Mouse (Mus musculus) heart, postnatal 25 days (tissue): Measurements from ENCODE around the gene Kmt5b. TPM values are rescaled to one million over a fixed set of nuclear protein-coding genes. Genes with fewer than 3 reads are reported as not detected.

Experiments used
- DNase-seq: peaks from one replicate; pipeline ENCODE4 v3.0.0; 2022; ENCODE audit warnings: low spot score
- intact Hi-C: fragments of 180-260 bp; cut with DNase I; formaldehyde crosslinking; loops from one replicate; pipeline ENCODE4 v1.15.1; 2025
- total RNA-seq, 2 experiments: library from RNA; stranded (reverse); gene quantifications; 2 replicates each; pipeline ENCODE4 v1.2.3; 2021

Gene Kmt5b
- total RNA-seq, 2 experiments from 2014 or later = 30.4 to 35.6 TPM

DNA sequence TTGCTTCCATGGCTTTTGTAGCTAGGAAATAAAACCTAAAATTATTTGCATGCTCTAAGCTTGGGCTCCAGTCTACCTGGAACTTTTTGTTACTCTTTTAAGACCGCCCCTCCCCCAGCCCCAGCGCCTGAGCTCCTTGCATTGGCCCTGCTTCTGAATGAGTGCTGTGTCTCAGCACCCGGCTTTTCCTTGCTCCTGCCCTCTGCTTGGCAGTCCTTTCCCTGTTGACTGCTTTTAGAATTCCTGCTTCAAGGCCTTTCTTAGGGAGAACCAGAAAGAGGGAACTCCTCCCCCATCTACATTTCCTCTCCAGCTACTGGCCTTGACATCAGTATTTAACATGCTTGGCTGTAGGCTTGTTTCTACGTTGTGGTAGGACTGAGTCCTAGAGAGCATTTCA is 88.4 kb downstream of the Kmt5b start:
- intact Hi-C loops = no loop called here
- DNase-seq = no peak

DNA sequence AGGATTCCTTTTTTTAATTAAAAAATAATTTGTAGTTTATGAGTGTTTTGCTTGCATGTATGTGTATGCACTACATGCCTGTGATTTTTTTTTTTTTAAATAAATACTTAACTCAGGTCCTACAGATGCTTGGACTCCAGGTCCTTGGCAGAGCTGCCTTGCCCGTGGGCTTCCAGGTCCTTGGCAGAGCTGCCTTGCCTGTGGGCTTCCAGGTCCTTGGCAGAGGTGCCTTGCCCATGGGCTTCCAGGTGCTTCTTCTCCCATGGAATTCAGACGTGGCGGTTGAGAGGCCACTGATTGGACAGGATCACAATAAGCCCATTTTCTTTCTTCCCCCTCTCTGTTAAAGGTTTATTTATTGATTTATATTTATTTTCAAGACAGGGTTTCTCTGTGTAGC is 90.0 kb downstream of the Kmt5b start:
- DNase-seq = no peak
- intact Hi-C loops = no loop called here

DNA sequence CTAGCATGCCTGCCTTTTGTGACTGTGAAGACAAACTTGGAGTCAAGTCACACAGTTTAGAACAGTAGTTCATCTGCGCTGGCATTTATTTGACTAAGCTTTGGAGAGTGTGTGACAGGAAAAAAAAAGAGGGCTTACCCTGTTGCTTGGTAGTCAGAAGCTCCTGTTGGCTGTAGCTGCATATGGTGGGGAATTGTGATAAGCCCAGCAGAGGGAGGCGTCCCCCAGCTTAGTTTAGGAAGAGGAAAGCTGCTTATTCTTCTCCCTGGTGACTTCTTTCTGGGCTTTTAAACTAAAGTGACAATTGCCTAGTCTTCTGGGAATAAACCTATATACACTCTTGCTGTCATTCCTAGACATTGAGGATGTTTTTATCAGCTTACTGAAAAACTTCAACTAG is 95.5 kb downstream of the Kmt5b start:
- intact Hi-C loops = no loop called here
- no peak for DNase-seq

DNA sequence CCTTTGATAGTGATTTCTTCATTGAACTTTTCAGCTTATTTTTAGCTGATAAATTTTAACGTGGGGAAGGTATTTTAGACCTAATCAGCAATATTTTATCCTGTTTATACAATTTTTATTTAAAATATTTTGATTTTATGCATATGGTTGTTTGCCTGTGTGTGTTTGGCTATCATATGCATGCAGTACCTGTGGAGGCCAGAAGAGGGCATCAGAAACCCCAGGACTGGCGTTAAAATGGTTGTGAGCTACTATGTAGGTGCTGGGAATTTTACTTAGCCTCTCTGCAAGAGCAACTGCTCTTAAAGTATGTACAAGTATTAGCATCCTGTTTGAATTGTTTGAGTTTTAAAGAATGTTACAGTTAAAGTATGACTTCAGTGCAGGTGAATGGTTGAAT is 97.7 kb downstream of the Kmt5b start:
- DNase-seq = no peak
- intact Hi-C loops = no loop called here

Other genes with a start within 250 kb of the Kmt5b start
- 10 to 100 TPM; 68.8 to 83.0 TPM for gene Ppp6r3, start 191.7 kb upstream of the Kmt5b start, total RNA-seq
- 10 to 100 TPM; 49.8 to 52.1 TPM for gene Lrp5, start 80.9 kb upstream of the Kmt5b start, total RNA-seq
- gene 1810055G02Rik, start 59.1 kb upstream of the Kmt5b start, total RNA-seq = 1 to 10 TPM; 7.9 to 8.3 TPM
- gene Chka, start 84.4 kb downstream of the Kmt5b start, total RNA-seq = 10 to 100 TPM in 1 of 2 experiments, 1 to 10 TPM in 1; 9.5 to 13.0 TPM
- gene Tcirg1, start 139.7 kb downstream of the Kmt5b start, total RNA-seq = 1 to 10 TPM; 8.9 to 9.8 TPM
- 100 to 1,000 TPM; 538 TPM for gene Ndufs8, start 145.4 kb downstream of the Kmt5b start, total RNA-seq
- gene Aldh3b1, start 162.4 kb downstream of the Kmt5b start, total RNA-seq = 1 to 10 TPM; 1.8 TPM
- gene Unc93b1, start 167.8 kb downstream of the Kmt5b start, total RNA-seq = 10 to 100 TPM; 19.0 to 20.3 TPM
- gene Aldh3b3, start 191.2 kb downstream of the Kmt5b start, total RNA-seq = 1 to 10 TPM in 1 of 2 experiments, under 1 TPM in 1; 0.60 to 1.1 TPM
- under 1 TPM; 0.14 to 0.23 TPM for gene Aldh3b2, start 204.9 kb downstream of the Kmt5b start, total RNA-seq
- gene Acy3, start 219.1 kb downstream of the Kmt5b start, total RNA-seq = 10 to 100 TPM; 20.3 to 21.5 TPM
- not detected for gene Tbx10, start 225.3 kb downstream of the Kmt5b start, total RNA-seq
- gene Nudt8, start 233.2 kb downstream of the Kmt5b start, total RNA-seq = 100 to 1,000 TPM; 109 to 118 TPM
- gene Gm49405, start 233.2 kb downstream of the Kmt5b start, total RNA-seq = 1 to 10 TPM; 2.0 to 2.2 TPM
- gene Doc2g, start 235.9 kb downstream of the Kmt5b start, total RNA-seq = 100 to 1,000 TPM; 148 to 152 TPM
- 1,000 to 10,000 TPM; 1,136 to 1,167 TPM for gene Ndufv1, start 245.4 kb downstream of the Kmt5b start, total RNA-seq